Mouse (Mus musculus): ENCODE measurements around the gene Gbe1.

The Gbe1 gene

DNA sequence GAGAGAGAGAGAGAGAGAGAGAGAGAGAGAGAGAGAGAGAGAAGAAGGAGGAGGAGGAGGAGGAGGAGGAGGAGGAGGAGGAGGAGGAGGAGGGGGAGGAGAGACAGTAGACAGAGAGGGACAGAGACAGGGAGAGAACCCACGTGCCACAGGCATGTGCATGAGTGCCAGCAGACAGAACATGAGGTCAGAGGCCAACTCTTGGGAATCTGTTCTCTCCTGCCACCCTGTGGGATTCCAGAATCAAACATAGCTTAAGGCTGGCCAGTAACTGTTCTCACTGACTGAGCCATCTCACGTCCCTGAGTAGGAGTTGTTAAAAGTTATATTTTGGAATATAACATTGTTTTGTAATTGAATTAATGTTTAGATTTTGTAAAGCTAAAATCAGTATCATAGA is 39.3 kb downstream of the Gbe1 start:
- no peak for DNase-seq (ENCODE audit: low spot score in 2 of 2)

DNA sequence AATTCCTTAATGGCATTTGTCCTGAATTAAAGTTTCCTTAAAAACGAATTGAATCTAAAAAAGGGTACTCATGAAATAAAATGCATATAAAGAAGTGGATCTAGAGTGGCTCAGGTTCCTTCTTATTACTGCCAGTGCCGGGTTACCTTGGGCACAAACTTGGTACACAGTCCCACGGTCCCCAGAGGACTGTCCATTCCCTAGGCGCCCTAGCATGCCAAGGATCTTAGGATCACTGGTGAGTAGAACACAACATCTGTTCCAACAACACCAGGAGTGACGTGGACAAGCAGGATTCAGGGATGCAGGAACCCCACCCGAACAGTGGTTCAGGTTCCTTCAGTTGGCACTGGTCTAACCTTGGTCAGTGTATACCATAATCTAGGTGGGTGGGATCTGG is 44.6 kb downstream of the Gbe1 start:
- DNase-seq (ENCODE audit: low spot score in 2 of 2) = no peak

DNA sequence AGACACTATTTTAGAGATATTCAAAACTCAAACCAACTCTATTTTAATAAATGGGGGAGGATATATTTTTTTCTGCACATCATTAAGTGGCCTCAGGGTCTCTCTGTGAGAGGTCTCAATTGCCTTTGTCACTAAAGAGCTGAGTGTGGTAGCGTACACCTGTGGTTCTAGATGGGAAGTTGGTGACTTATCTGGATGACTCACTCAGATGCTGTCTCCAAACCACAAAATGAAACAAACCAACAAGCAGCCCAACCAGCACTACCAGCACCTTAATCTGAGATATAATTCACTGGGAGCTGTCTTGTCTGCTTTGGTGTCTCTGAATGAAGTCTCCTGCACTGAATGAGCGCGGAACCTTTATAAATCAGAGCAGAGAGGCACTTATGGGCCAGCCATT is 51.5 kb downstream of the Gbe1 start:
- no peak for DNase-seq (ENCODE audit: low spot score in 2 of 2)

GRCm38 (mm10) chr16:70381045-70381444 is 67.3 kb downstream of the Gbe1 start:
- DNase-seq (ENCODE audit: low spot score in 2 of 2) = no peak

- DNase-seq (ENCODE audit: low spot score in 2 of 2) = no peak
Observed at GRCm38 (mm10) chr16:70385494-70385893, 71.7 kb downstream of the Gbe1 start.

- no peak for DNase-seq (ENCODE audit: low spot score in 2 of 2)
Observed at GRCm38 (mm10) chr16:70387385-70387784, 73.6 kb downstream of the Gbe1 start.

GRCm38 (mm10) chr16:70395276-70395675 is 81.5 kb downstream of the Gbe1 start:
- DNase-seq (ENCODE audit: low spot score in 2 of 2) = no peak

- DNase-seq (ENCODE audit: low spot score in 2 of 2) = no peak
Observed at GRCm38 (mm10) chr16:70407780-70408179, 94.0 kb downstream of the Gbe1 start.

DNA sequence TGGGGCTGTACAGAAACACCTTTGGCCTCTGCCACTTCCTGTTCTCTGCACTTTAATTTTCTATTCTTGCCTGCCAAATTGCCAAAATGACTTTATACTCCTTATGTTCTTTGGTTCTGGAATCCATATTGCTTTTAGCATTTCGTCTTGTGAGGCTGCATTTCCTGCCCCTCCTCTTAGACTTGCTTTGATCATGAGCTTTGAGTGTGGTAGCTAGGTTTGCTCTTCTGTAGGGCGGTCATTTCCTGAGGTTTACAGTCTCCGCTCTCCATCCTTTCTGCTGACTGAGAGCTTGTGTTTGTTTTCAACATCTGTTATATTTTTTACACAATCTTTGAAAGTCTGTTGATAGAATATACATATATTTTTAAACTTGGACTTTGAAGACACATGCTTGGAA is 107.3 kb downstream of the Gbe1 start:
- DNase-seq (ENCODE audit: low spot score in 2 of 2) = no peak

GRCm38 (mm10) chr16:70449520-70449919 is 135.8 kb downstream of the Gbe1 start:
- DNase-seq (ENCODE audit: low spot score in 2 of 2) = no peak

GRCm38 (mm10) chr16:70475583-70475982 is 161.8 kb downstream of the Gbe1 start:
- no peak for DNase-seq (ENCODE audit: low spot score in 2 of 2)

GRCm38 (mm10) chr16:70476161-70476560 is 162.4 kb downstream of the Gbe1 start:
- no peak for DNase-seq (ENCODE audit: low spot score in 2 of 2)

DNA sequence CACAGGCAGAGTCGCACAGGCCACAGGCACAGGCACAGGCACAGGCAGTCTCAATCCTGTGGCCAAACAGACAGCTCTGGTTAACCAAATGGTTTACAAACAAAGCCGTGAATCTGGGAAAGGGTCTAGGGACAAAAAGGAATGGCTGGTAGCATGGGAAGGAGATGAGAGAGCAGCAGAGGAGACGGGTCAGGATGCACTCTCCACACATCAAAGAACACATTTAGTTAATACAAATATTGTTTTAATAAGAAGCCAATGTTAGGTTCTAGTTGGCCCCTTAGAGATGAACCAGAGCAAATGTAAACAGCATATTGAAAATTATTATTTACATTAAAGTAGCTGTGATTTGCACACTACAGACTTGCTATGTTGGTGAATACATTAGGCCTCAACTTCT is 166.7 kb downstream of the Gbe1 start:
- DNase-seq (ENCODE audit: low spot score in 2 of 2) = no peak

GRCm38 (mm10) chr16:70506457-70506856 is 192.7 kb downstream of the Gbe1 start:
- no peak for DNase-seq (ENCODE audit: low spot score in 2 of 2)

- DNase-seq (ENCODE audit: low spot score in 2 of 2) = no peak
Observed at GRCm38 (mm10) chr16:70510938-70511337, 197.2 kb downstream of the Gbe1 start.

DNA sequence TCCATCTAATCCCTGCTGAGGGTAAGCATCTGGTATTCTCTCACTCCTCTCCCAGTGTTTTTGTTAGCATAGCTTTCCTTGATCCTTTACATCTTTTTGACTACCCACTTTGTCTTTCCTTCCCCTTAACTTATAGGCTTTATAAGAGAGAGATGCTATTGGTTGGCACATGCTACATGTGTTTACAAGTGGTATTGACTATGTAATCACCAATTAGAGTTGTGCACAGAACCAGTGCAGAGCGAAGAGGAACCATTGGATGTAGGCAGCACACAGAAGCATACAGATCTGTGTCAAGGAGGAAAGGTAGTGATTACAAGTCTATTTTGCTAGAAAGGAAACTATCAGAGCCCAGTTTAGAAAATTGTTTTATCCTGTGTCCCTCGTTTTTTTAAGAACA is 209.1 kb downstream of the Gbe1 start:
- DNase-seq (ENCODE audit: low spot score in 2 of 2) = no peak

GRCm38 (mm10) chr16:70523566-70523965 is 209.8 kb downstream of the Gbe1 start:
- no peak for DNase-seq (ENCODE audit: low spot score in 2 of 2)

DNA sequence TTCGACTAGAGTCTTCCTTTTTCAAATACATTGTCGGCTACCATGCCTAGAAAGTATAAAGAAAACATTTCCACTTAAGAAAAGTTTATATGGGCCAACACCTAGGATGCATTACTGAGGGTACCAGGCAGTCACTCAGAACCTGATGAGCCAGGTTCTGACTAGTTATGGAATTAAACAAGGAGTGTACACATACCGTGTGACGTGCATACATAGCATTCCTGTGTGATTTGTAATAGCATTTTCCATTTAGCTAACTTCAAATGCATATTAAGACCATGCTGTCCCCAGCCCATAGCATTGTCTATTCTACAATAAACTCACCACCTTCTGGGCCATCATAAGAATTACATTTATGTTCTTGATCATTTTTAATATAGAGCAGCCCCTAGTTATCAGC is 210.5 kb downstream of the Gbe1 start:
- no peak for DNase-seq (ENCODE audit: low spot score in 2 of 2)

GRCm38 (mm10) chr16:70527224-70527623 is 213.5 kb downstream of the Gbe1 start:
- DNase-seq (ENCODE audit: low spot score in 2 of 2) = no peak

GRCm38 (mm10) chr16:70535224-70535623 is 221.5 kb downstream of the Gbe1 start:
- DNase-seq (ENCODE audit: low spot score in 2 of 2) = no peak

DNA sequence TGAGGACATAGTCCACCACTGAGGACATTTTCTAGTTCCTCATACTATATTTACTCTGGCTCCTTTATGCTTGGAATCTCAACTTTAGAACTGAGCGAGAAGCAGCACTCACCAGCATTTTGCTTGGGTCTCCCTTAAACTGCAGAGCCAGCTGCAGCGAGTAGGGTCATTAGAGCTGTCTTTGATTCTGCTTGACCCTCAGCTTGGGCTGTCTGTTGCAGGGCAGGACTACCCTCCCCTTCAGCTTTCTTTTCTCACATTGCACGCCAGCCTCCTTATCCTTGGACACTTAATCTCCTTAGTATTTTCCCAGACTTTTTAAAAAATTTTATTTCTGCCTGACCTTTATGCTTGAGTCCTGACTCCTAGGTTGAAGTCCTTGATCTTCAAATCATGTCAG is 237.1 kb downstream of the Gbe1 start:
- DNase-seq (ENCODE audit: low spot score in 2 of 2) = no peak

DNA sequence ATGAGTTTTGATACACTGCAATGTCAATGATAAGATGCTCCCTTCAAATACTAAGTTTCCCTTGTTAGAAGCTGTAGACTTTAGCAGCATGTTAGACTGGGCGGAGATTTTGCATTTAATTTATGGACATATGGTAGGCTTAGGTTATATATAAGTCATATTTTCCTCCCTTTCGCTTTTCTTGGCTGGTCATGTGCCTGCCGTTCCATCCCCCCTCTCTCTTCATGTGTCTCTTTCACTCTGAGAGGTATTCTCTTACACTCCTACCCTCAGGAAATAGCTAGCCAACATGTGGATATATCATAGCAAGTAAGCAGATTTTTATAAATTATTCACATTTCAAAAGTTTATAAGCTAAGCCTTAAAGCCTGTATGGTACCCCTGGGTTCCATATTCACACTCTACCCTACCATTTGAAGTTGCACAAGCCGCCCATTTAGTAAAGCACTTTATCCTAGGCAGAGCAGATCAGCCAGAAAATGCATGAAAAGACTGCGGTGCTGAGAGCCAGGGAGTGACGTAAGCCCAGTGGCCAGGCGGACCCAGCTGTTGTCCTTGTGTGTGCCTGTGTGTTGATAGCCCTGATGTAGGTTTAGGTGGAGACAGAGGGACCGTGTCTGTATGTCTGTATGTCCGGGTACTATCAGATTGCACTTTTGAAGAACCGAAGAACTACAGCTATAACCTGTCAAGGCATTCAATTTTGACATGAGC is 248.0 kb downstream of the Gbe1 start:
- no peak for DNase-seq (ENCODE audit: low spot score in 2 of 2)

DNA sequence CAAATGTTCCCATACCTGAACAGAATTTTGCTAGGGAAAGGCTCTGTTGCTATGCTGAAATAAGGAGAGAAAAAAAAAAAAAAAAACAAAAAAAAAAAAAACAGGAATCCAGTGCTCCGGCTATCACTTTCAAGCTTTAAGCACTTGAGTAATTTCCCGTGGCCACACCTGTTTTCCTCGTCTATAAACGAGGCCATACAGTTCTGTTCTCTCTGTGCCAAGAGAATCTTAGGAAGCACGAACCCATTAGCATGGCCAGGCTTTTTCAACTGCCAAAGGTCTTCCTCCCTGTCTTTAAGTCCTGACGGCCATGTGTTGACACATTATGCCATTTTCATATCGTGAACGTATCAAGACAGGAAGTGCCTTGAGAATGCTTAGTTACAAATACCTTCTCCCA is 248.8 kb downstream of the Gbe1 start:
- no peak for DNase-seq (ENCODE audit: low spot score in 2 of 2)

- DNase-seq (ENCODE audit: low spot score in 2 of 2) = no peak
Observed at GRCm38 (mm10) chr16:70563456-70563855, 249.7 kb downstream of the Gbe1 start.
